15 mouse cellular contexts compared by ENCODE assay signal in genomic region chr4:136763349-136763748, GRCm38 (mm10).
DNase-seq lines count a peak whose midpoint lies in the region; ATAC-seq and TF ChIP-seq lines count a peak whose summit lies in the region.
"Had no signal": no experiment of that assay in that cellular context is flagged by ENCODE, and none has a peak within 500 bp of the region (broad histone marks: within the 10 kb centered on the region; RNA-seq: fewer than 3 reads in every experiment).

No protein-coding gene starts in this region.

- no peak overlapping the region for H3K4me2 ChIP-seq in kidney, postnatal 0 days (ENCODE audit: low read length)
- H3K4me2 ChIP-seq: heart, embryonic 15.5 days had no signal

- H3K4me3 ChIP-seq in heart, embryonic 10.5 days, result no peak overlapping the region
- H3K4me3 ChIP-seq in kidney, postnatal 0 days (replicated peaks; ENCODE audit: low read depth, low read length), result no peak overlapping the region
- peak overlapping the region; percentile 53 for H3K4me3 ChIP-seq in E14TG2a.4 (replicated peaks; ENCODE audit: low read length)
- H3K4me3 ChIP-seq: heart, embryonic 15.5 days had no signal

- 30% methylated on average over 5 of the region's 5 CpGs for WGBS in heart, embryonic 10.5 days
- 21% methylated on average over 5 of the region's 5 CpGs for WGBS in kidney, postnatal 0 days

- DNase-seq in heart, embryonic 10.5 days (ENCODE audit: low spot score), result no peak
- no peak for DNase-seq in heart, postnatal 25 days (ENCODE audit: low spot score)
- DNase-seq in kidney, postnatal 0 days (ENCODE audit: low spot score), result peak; percentile 85
- no peak for DNase-seq in kidney, adult 18-20 months
- peak; percentile 31 for DNase-seq in ZHBTc4 (ENCODE audit: low read depth, low spot score)
- no peak for DNase-seq in right cerebral cortex, adult 18-20 months
- no peak for DNase-seq in left cerebral cortex, adult 11 months (ENCODE audit: low spot score)
- DNase-seq: cerebellum, postnatal 36 days; kidney, adult 2 months; lung, postnatal 4 days; right cerebral cortex, postnatal 14 days; thymus, adult 18-20 months had no signal

- peak; percentile 68 for ATAC-seq in kidney, postnatal 0 days (replicated peaks; ENCODE audit: low FRiP score, low read depth)

- peaks cover 25% of the 10 kb centered on the region for H3K27me3 ChIP-seq in heart, embryonic 10.5 days (ENCODE audit: insufficient read depth, poor library complexity, severe bottlenecking)
- H3K27me3 ChIP-seq in kidney, postnatal 0 days (ENCODE audit: insufficient read depth, low read length), result no peaks in the 10 kb centered on the region
- H3K27me3 ChIP-seq in E14TG2a.4 (ENCODE audit: insufficient read depth, low read length), result no peaks in the 10 kb centered on the region; the same call in 1 of the 2 replicates

- H3K4me1 ChIP-seq in heart, embryonic 10.5 days, result peaks cover 32% of the 10 kb centered on the region
- peaks cover 20% of the 10 kb centered on the region for H3K4me1 ChIP-seq in kidney, postnatal 0 days (replicated peaks; ENCODE audit: insufficient read depth, low read length)
- H3K4me1 ChIP-seq in E14TG2a.4 (replicated peaks; ENCODE audit: low read depth, low read length), result peaks cover 90% of the 10 kb centered on the region

- H3K9me3 ChIP-seq in heart, embryonic 10.5 days, result no peaks in the 10 kb centered on the region
- H3K9me3 ChIP-seq in kidney, postnatal 0 days (replicated peaks; ENCODE audit: low read length), result no peaks in the 10 kb centered on the region
- peaks cover 2% of the 10 kb centered on the region for H3K9me3 ChIP-seq in E14TG2a.4 (ENCODE audit: low read length)
- H3K9me3 ChIP-seq: heart, embryonic 15.5 days had no signal

- peaks cover 8% of the 10 kb centered on the region; the same call in 1 of the 2 replicates for H3K36me3 ChIP-seq in heart, embryonic 10.5 days
- H3K36me3 ChIP-seq in kidney, postnatal 0 days (ENCODE audit: insufficient read depth, low read length), result no peaks in the 10 kb centered on the region
- H3K36me3 ChIP-seq in E14TG2a.4 (ENCODE audit: insufficient read depth, low read length), result no peaks in the 10 kb centered on the region
- H3K36me3 ChIP-seq: heart, embryonic 15.5 days had no signal

- peak overlapping the region; percentile 24; the same call in 1 of the 2 replicates for H3K27ac ChIP-seq in heart, embryonic 10.5 days
- peak overlapping the region; percentile 37; the same call in 1 of the 2 replicates for H3K27ac ChIP-seq in kidney, postnatal 0 days
- H3K27ac ChIP-seq: heart, embryonic 15.5 days; liver, embryonic 14.5 days had no signal

- intact Hi-C loops in heart, postnatal 25 days (cut with DNase I), result no loop called here

- H3K9ac ChIP-seq in kidney, postnatal 0 days (ENCODE audit: low read depth, low read length), result no peak overlapping the region
- H3K9ac ChIP-seq: heart, embryonic 15.5 days; liver, embryonic 14.5 days had no signal

- no peak for TF ChIP-seq CTCF in kidney, postnatal 0 days (IDR thresholded peaks at IDR 0.05; ENCODE audit: low read depth)
- TF ChIP-seq CTCF in E14TG2a.4 (conservative IDR thresholded peaks at IDR 0.05; ENCODE audit: low read length), result no peak

Comparison
In these comparisons a context has a peak if more than half of its experiments do, and no peak if none do; other contexts are left out.
1. DNase-seq: peak in kidney, postnatal 0 days (single experiment) and ZHBTc4 (single experiment); none in heart, embryonic 10.5 days (single experiment), heart, postnatal 25 days (single experiment), kidney, adult 18-20 months (single experiment), right cerebral cortex, adult 18-20 months (single experiment) and left cerebral cortex, adult 11 months (single experiment).